In genomic region chr10:82814096-82814970, GRCm38 (mm10) we compare ENCODE assay signal across 8 mouse cellular contexts. TPM values are rescaled to one million over a fixed set of nuclear protein-coding genes. Genes with fewer than 3 reads are reported as not detected.
A peak's percentile ranks its signal among the peaks of the same experiment; 100 is the strongest.
DNase-seq lines count a peak whose midpoint lies in the region; ATAC-seq and TF ChIP-seq lines count a peak whose summit lies in the region.

No protein-coding gene starts in this region.

- H3K36me3 ChIP-seq in G1E (replicated peaks), result no peaks in the 10 kb centered on the region
- H3K36me3 ChIP-seq in liver, embryonic 16.5 days (ENCODE audit: control insufficient read depth, insufficient read depth), result no peaks in the 10 kb centered on the region
- H3K36me3 ChIP-seq in hindbrain, embryonic 16.5 days (ENCODE audit: control insufficient read depth, insufficient read depth, low read length), result no peaks in the 10 kb centered on the region

- H3K4me3 ChIP-seq in G1E (ENCODE audit: low read depth, low read length), result peak overlapping the region; percentile 3; the same call in 1 of the 2 replicates
- no peak overlapping the region for H3K4me3 ChIP-seq in liver, embryonic 16.5 days (ENCODE audit: low read depth, low read length)
- no peak overlapping the region for H3K4me3 ChIP-seq in hindbrain, embryonic 16.5 days (ENCODE audit: low read length)

- DNase-seq in B cell, adult 2 months, result peak; percentile 72 to 81
- DNase-seq in G1E (ENCODE audit: low spot score), result peak; percentile 81
- DNase-seq in thymus, postnatal 36 days, result peak; percentile 60 to 69
- no peak for DNase-seq in adrenal gland, postnatal 4 days (ENCODE audit: low spot score in 2 of 2)
- DNase-seq in heart, postnatal 14 days, result no peak

- H3K9me3 ChIP-seq in G1E (replicated peaks), result peaks cover 12% of the 10 kb centered on the region
- H3K9me3 ChIP-seq in liver, embryonic 16.5 days (replicated peaks; ENCODE audit: control insufficient read depth, low read length), result no peaks in the 10 kb centered on the region
- no peaks in the 10 kb centered on the region for H3K9me3 ChIP-seq in hindbrain, embryonic 16.5 days (ENCODE audit: control insufficient read depth, low read length)

- intact Hi-C loops in heart, postnatal 14 days (cut with DNase I), result loop anchor here (5.0 kb wide), 1 partner anchor 43 kb away; no protein-coding TSS in a partner anchor

- peak overlapping the region; percentile 16; the same call in 1 of the 2 replicates for H3K4me2 ChIP-seq in liver, embryonic 16.5 days (ENCODE audit: low read depth, low read length)
- H3K4me2 ChIP-seq in hindbrain, embryonic 16.5 days (ENCODE audit: low read length), result no peak overlapping the region

- peaks cover 15% of the 10 kb centered on the region for H3K27me3 ChIP-seq in G1E (ENCODE audit: insufficient read depth, low read length)
- no peaks in the 10 kb centered on the region for H3K27me3 ChIP-seq in liver, embryonic 16.5 days (ENCODE audit: control insufficient read depth, insufficient read depth, low read depth, low read length)
- H3K27me3 ChIP-seq in hindbrain, embryonic 16.5 days (replicated peaks; ENCODE audit: control insufficient read depth, insufficient read depth, low read length), result no peaks in the 10 kb centered on the region

- TF ChIP-seq CTCF in G1E (IDR thresholded peaks at IDR 0.05; ENCODE audit: low read depth, low read length), result no peak

- peak overlapping the region; percentile 46; the same call in 1 of the 2 replicates for H3K27ac ChIP-seq in liver, embryonic 16.5 days (ENCODE audit: low read length)
- H3K27ac ChIP-seq in hindbrain, embryonic 16.5 days (ENCODE audit: low read depth, low read length), result no peak overlapping the region

- peaks cover 33% of the 10 kb centered on the region for H3K4me1 ChIP-seq in G1E (ENCODE audit: insufficient read depth, low read depth, low read length)
- H3K4me1 ChIP-seq in liver, embryonic 16.5 days (ENCODE audit: control insufficient read depth, low read depth, low read length), result peaks cover 15% of the 10 kb centered on the region
- H3K4me1 ChIP-seq in hindbrain, embryonic 16.5 days (ENCODE audit: control insufficient read depth, insufficient read depth, low read depth, low read length), result peaks cover 3% of the 10 kb centered on the region; the same call in 1 of the 2 replicates

- peak; percentile 97 for ATAC-seq in G1E (ENCODE audit: extremely low read depth, insufficient number of reproducible peaks, low FRiP score, poor library complexity, severe bottlenecking)
- peak; percentile 81 for ATAC-seq in granulocyte monocyte progenitor cell, adult 5-6 weeks (replicated peaks; ENCODE audit: poor library complexity, severe bottlenecking)
- ATAC-seq in liver, embryonic 16.5 days (ENCODE audit: low read depth), result peak; percentile 35
- ATAC-seq in hindbrain, embryonic 16.5 days, result no peak

- no peak overlapping the region for H3K9ac ChIP-seq in liver, embryonic 16.5 days (ENCODE audit: low read depth, low read length)
- no peak overlapping the region for H3K9ac ChIP-seq in hindbrain, embryonic 16.5 days (ENCODE audit: low read depth, low read length)

- WGBS in liver, embryonic 16.5 days (ENCODE audit: insufficient replicate concordance), result 13% methylated on average over 19 of the region's 19 CpGs
- 50% methylated on average over 19 of the region's 19 CpGs for WGBS in hindbrain, embryonic 16.5 days

RNA-seq across cellular contexts. Expression of gene Txnrd1, which starts 19.4 kb away (rescaled TPM):
- total RNA-seq in G1E (2014; fragmentation: Nextera tagmentation), result 60.8 and 73.1 TPM in 2 replicates
- total RNA-seq in G1E (2017), result 83.1 and 88.7 TPM in 2 replicates
- polyA plus RNA-seq in G1E (2012), result 83.9 and 114 TPM in 2 replicates
- 59.2 and 69.7 TPM in 2 replicates for total RNA-seq in granulocyte monocyte progenitor cell, adult 5-6 weeks (2014; fragmentation: Nextera tagmentation)
- 85.1 and 91.5 TPM in 2 replicates for total RNA-seq in granulocyte monocyte progenitor cell, adult 5-6 weeks (2017)
- polyA plus RNA-seq in liver, embryonic 16.5 days (2015; fragmentation: Nextera tagmentation; extraction: Ambion mirVana), result 44.1 and 46.1 TPM in 2 replicates
- 100 to 1,000 TPM in 1 of 2 experiments, 10 to 100 TPM in 1; 93.9 to 109 TPM for total RNA-seq in adrenal gland, postnatal 4 days (2021)
- polyA plus RNA-seq in hindbrain, embryonic 16.5 days (2015; fragmentation: Nextera tagmentation; extraction: Ambion mirVana), result 87.1 and 104 TPM in 2 replicates
- total RNA-seq in heart, postnatal 14 days (2021), result 10 to 100 TPM; 41.5 to 43.9 TPM

RNA-seq across cellular contexts. Expression of gene Nfyb, which starts 50.4 kb away (rescaled TPM):
- total RNA-seq in G1E (2014; fragmentation: Nextera tagmentation) (51.9 and 70.4 TPM in 2 replicates), G1E (2017) (76.8 and 87.4 TPM in 2 replicates)
- 26.1 and 33.9 TPM in 2 replicates for polyA plus RNA-seq in G1E (2012)
- 27.2 and 41.6 TPM in 2 replicates for total RNA-seq in granulocyte monocyte progenitor cell, adult 5-6 weeks (2014; fragmentation: Nextera tagmentation)
- total RNA-seq in granulocyte monocyte progenitor cell, adult 5-6 weeks (2017), result 68.1 and 75.2 TPM in 2 replicates
- polyA plus RNA-seq in liver, embryonic 16.5 days (2015; fragmentation: Nextera tagmentation; extraction: Ambion mirVana), result 29.4 and 34.5 TPM in 2 replicates
- total RNA-seq in adrenal gland, postnatal 4 days (2021), result 10 to 100 TPM; 31.3 to 34.0 TPM
- polyA plus RNA-seq in hindbrain, embryonic 16.5 days (2015; fragmentation: Nextera tagmentation; extraction: Ambion mirVana), result 37.3 and 38.5 TPM in 2 replicates
- total RNA-seq in heart, postnatal 14 days (2021), result 10 to 100 TPM; 14.6 to 15.2 TPM

RNA-seq across cellular contexts. Expression of gene Eid3, which starts 52.1 kb away (rescaled TPM):
- total RNA-seq in G1E (2014; fragmentation: Nextera tagmentation), result 7.6 and 8.0 TPM in 2 replicates
- 3.3 and 4.5 TPM in 2 replicates for total RNA-seq in G1E (2017)
- 0.26 and 0.28 TPM in 2 replicates for polyA plus RNA-seq in G1E (2012)
- total RNA-seq in granulocyte monocyte progenitor cell, adult 5-6 weeks (2014; fragmentation: Nextera tagmentation), result 2.5 and 3.7 TPM in 2 replicates
- total RNA-seq in granulocyte monocyte progenitor cell, adult 5-6 weeks (2017), result 2.2 and 2.6 TPM in 2 replicates
- polyA plus RNA-seq in liver, embryonic 16.5 days (2015; fragmentation: Nextera tagmentation; extraction: Ambion mirVana), result 0.13 and 0.18 TPM in 2 replicates
- total RNA-seq in adrenal gland, postnatal 4 days (2021), result 1 to 10 TPM; 4.1 to 5.8 TPM
- polyA plus RNA-seq in hindbrain, embryonic 16.5 days (2015; fragmentation: Nextera tagmentation; extraction: Ambion mirVana), result 0.35 TPM in 2 replicates
- 1 to 10 TPM; 1.1 to 1.3 TPM for total RNA-seq in heart, postnatal 14 days (2021)

Comparison
In these comparisons a context has a peak if more than half of its experiments do, and no peak if none do; other contexts are left out.
1. DNase-seq: peak in B cell, adult 2 months (2 of 2), G1E (single experiment) and thymus, postnatal 36 days (2 of 2); none in adrenal gland, postnatal 4 days (0 of 2) and heart, postnatal 14 days (0 of 2).